Mouse (Mus musculus) hindbrain, postnatal 0 days (tissue): ENCODE measurements around the gene Akr1c14. TPM values are rescaled to one million over a fixed set of nuclear protein-coding genes. Genes with fewer than 3 reads are reported as not detected.

Source experiments
- ATAC-seq: fragments of 200-750 bp; cut with Nextera tagmentation; 2 replicates; pipeline ENCODE4 v1.8.0; 2017; ENCODE audit warnings: mild to moderate bottlenecking, moderate TSS enrichment, moderate library complexity
- DNase-seq: peaks from one replicate; pipeline ENCODE4 v3.0.0-alpha.2; 2015; ENCODE audit warnings: low spot score
- H3K27ac ChIP-seq: fragments of 300-500 bp; sonication (generic); 2 replicates; pipeline ENCODE4 v1.5.1; 2014; ENCODE audit warnings: mild to moderate bottlenecking
- H3K27me3 ChIP-seq: fragments of 300-500 bp; sonication (generic); 2 replicates; pipeline ENCODE4 v1.6.1; 2014; ENCODE audit warnings: low read length, mixed read lengths; ENCODE audit not compliant: insufficient read depth
- H3K36me3 ChIP-seq: fragments of 300-500 bp; sonication (generic); 2 replicates; pipeline ENCODE4 v1.6.1; 2014; ENCODE audit warnings: low read length, mixed read lengths; ENCODE audit not compliant: insufficient read depth
- H3K4me1 ChIP-seq: fragments of 300-500 bp; sonication (generic); 2 replicates; pipeline ENCODE4 v1.6.1; 2014; ENCODE audit warnings: antibody characterized with exemption, low read length, mixed read lengths; ENCODE audit not compliant: insufficient read depth
- H3K4me2 ChIP-seq: fragments of 300-500 bp; sonication (generic); 2 replicates; pipeline ENCODE4 v1.6.1; 2014; ENCODE audit warnings: low read depth, mild to moderate bottlenecking, low read length, moderate library complexity, mixed read lengths
- H3K4me3 ChIP-seq: fragments of 300-500 bp; sonication (generic); 2 replicates; pipeline ENCODE4 v1.5.1; 2014; ENCODE audit warnings: low read length
- H3K9ac ChIP-seq: fragments of 300-500 bp; sonication (generic); replicated peaks from 2 replicates; pipeline ENCODE4 v1.6.1; 2014; ENCODE audit warnings: mild to moderate bottlenecking, low read length, moderate library complexity, mixed read lengths
- H3K9me3 ChIP-seq: fragments of 300-500 bp; sonication (generic); 2 replicates; pipeline ENCODE4 v1.6.1; 2016; ENCODE audit warnings: low read length, mixed read lengths
- CTCF ChIP-seq: IDR thresholded peaks from 2 replicates; pipeline ENCODE4 v1.5.1; 2016; ENCODE audit warnings: antibody characterized with exemption, control low read depth, low read depth
- WGBS: fragments of 180-500 bp; shearing (Covaris S2); extraction: QIAGEN DNeasy Blood & Tissue Kit; methylation state at CpG from one replicate; pipeline ENCODE4 v1.1.7; 2014; 5-methylcytosine and 5-hydroxymethylcytosine counted together
- polyA plus RNA-seq: library from polyadenylated mRNA; unstranded; fragments of >200 nt; fragmentation: Nextera tagmentation; extraction: Ambion mirVana; gene quantifications from 2 replicates; pipeline ENCODE4 v1.2.1, GENCODE M21; 2015
- total RNA-seq: library from RNA; depleted of rRNA; stranded (reverse); fragments of >200 nt; gene quantifications from 2 replicates; pipeline ENCODE4 v1.2.3, GENCODE M21; 2014; rRNA removed

The Akr1c14 gene
- total RNA-seq (0.93 and 1.7 TPM in 2 replicates), polyA plus RNA-seq (0.83 and 1.4 TPM in 2 replicates)

- Histone ChIP-seq H3K9me3 (no peaks in the 10 kb centered on the region), H3K4me3 (no peak within 1 kb of the TSS), H3K27ac (no peak within 1 kb of the TSS), H3K4me1 (no peaks in the 10 kb centered on the region), H3K4me2 (no peak within 1 kb of the TSS), H3K9ac (no peak within 1 kb of the TSS), H3K36me3 (no peaks in the 10 kb centered on the region), H3K27me3 (no peaks in the 10 kb centered on the region)
- ATAC-seq: no peak
- 68% methylated on average over 2 of the region's 2 CpGs for WGBS
- TF ChIP-seq CTCF: no peak
- no peak for DNase-seq
Measured at GRCm38 (mm10) chr13:4048719-4049118, at the start of gene Akr1c14. Gene Akr1c14 (plus strand): TSS chr13:4049011.

- H3K4me3 ChIP-seq: no peak overlapping the region
- H3K27me3 ChIP-seq: no peaks in the 10 kb centered on the region
- no peak overlapping the region for H3K4me2 ChIP-seq
- no peaks in the 10 kb centered on the region for H3K9me3 ChIP-seq
- peak; percentile 84 for TF ChIP-seq CTCF
- DNase-seq (peak; percentile 75), ATAC-seq (peak; percentile 62)
- H3K4me1 ChIP-seq: no peaks in the 10 kb centered on the region
- no peaks in the 10 kb centered on the region for H3K36me3 ChIP-seq
- WGBS: 13% methylated on average over 3 of the region's 3 CpGs
- no peak overlapping the region for H3K27ac ChIP-seq
- no peak overlapping the region for H3K9ac ChIP-seq
Measured at GRCm38 (mm10) chr13:4001687-4002086, 47.1 kb upstream of the Akr1c14 start.

GRCm38 (mm10) chr13:4010784-4011183 lies 38.0 kb upstream of the Akr1c14 start:
- no peak overlapping the region for H3K27ac ChIP-seq
- DNase-seq: no peak
- no peak overlapping the region for H3K4me3 ChIP-seq
- H3K4me1 ChIP-seq: no peaks in the 10 kb centered on the region
- no peaks in the 10 kb centered on the region for H3K27me3 ChIP-seq
- ATAC-seq: no peak
- WGBS: 85% methylated on average over 4 of the region's 4 CpGs
- no peaks in the 10 kb centered on the region for H3K9me3 ChIP-seq
- H3K36me3 ChIP-seq: no peaks in the 10 kb centered on the region
- no peak overlapping the region for H3K4me2 ChIP-seq
- TF ChIP-seq CTCF: no peak
- no peak overlapping the region for H3K9ac ChIP-seq

- no peak overlapping the region for H3K9ac ChIP-seq
- TF ChIP-seq CTCF: peak; percentile 45
- no peaks in the 10 kb centered on the region for H3K4me1 ChIP-seq
- peak; percentile 53 for DNase-seq
- no peaks in the 10 kb centered on the region for H3K9me3 ChIP-seq
- no peak overlapping the region for H3K4me3 ChIP-seq
- no peak overlapping the region for H3K27ac ChIP-seq
- no peak overlapping the region for H3K4me2 ChIP-seq
- no peaks in the 10 kb centered on the region for H3K27me3 ChIP-seq
- ATAC-seq: no peak
- H3K36me3 ChIP-seq: no peaks in the 10 kb centered on the region
Measured at GRCm38 (mm10) chr13:4013811-4014210, 35.0 kb upstream of the Akr1c14 start.

GRCm38 (mm10) chr13:4029897-4030296 lies 18.9 kb upstream of the Akr1c14 start:
- ATAC-seq (no peak), DNase-seq (no peak)
- H3K4me1 ChIP-seq: no peaks in the 10 kb centered on the region
- no peak overlapping the region for H3K4me3 ChIP-seq
- no peak overlapping the region for H3K4me2 ChIP-seq
- no peaks in the 10 kb centered on the region for H3K27me3 ChIP-seq
- WGBS: 97% methylated on average over 2 of the region's 2 CpGs
- no peaks in the 10 kb centered on the region for H3K36me3 ChIP-seq
- no peaks in the 10 kb centered on the region for H3K9me3 ChIP-seq
- no peak overlapping the region for H3K27ac ChIP-seq
- no peak overlapping the region for H3K9ac ChIP-seq
- no peak for TF ChIP-seq CTCF

- Histone ChIP-seq H3K27me3 (no peaks in the 10 kb centered on the region), H3K27ac (no peak overlapping the region), H3K9ac (no peak overlapping the region), H3K4me3 (no peak overlapping the region), H3K4me1 (no peaks in the 10 kb centered on the region), H3K9me3 (no peaks in the 10 kb centered on the region), H3K4me2 (no peak overlapping the region), H3K36me3 (no peaks in the 10 kb centered on the region)
- TF ChIP-seq CTCF: no peak
- ATAC-seq (no peak), DNase-seq (no peak)
- 57% methylated on average over 3 of the region's 3 CpGs for WGBS
Measured at GRCm38 (mm10) chr13:4032512-4032911, 16.3 kb upstream of the Akr1c14 start.

GRCm38 (mm10) chr13:4035052-4035451 lies 13.8 kb upstream of the Akr1c14 start:
- Histone ChIP-seq H3K4me1 (no peaks in the 10 kb centered on the region), H3K27me3 (no peaks in the 10 kb centered on the region), H3K27ac (no peak overlapping the region), H3K9ac (no peak overlapping the region), H3K4me2 (no peak overlapping the region), H3K36me3 (no peaks in the 10 kb centered on the region), H3K9me3 (no peaks in the 10 kb centered on the region), H3K4me3 (no peak overlapping the region)
- WGBS: 83% methylated on average over 3 of the region's 3 CpGs
- DNase-seq (no peak), ATAC-seq (no peak)
- no peak for TF ChIP-seq CTCF
